Mouse (Mus musculus) liver, embryonic 11.5 days (tissue): Measurements from ENCODE around the gene Neu2. TPM values are rescaled to one million over a fixed set of nuclear protein-coding genes. Genes with fewer than 3 reads are reported as not detected.

Source experiments
- ATAC-seq: fragments of 200-750 bp; cut with Nextera tagmentation; replicated peaks from 2 replicates; pipeline ENCODE4 v1.8.0; 2017; ENCODE audit warnings: moderate number of reproducible peaks, mild to moderate bottlenecking, moderate TSS enrichment, moderate library complexity; ENCODE audit not compliant: low FRiP score
- DNase-seq: peaks from one replicate; pipeline ENCODE4 v3.0.0-alpha.2; 2017; ENCODE audit warnings: low spot score
- H3K27ac ChIP-seq: fragments of 300-500 bp; sonication (generic); 2 replicates; pipeline ENCODE4 v1.5.1; 2014; ENCODE audit warnings: mild to moderate bottlenecking, low read depth, low read length, control low read depth
- H3K27me3 ChIP-seq: fragments of 300-500 bp; sonication (generic); replicated peaks from 2 replicates; pipeline ENCODE4 v1.6.1; 2014; ENCODE audit warnings: low read length, mixed read lengths; ENCODE audit not compliant: control insufficient read depth, insufficient read depth
- H3K36me3 ChIP-seq: fragments of 300-500 bp; sonication (generic); 2 replicates; pipeline ENCODE4 v1.6.1; 2014; ENCODE audit warnings: mild to moderate bottlenecking, low read length, moderate library complexity, mixed read lengths; ENCODE audit not compliant: control insufficient read depth, insufficient read depth
- H3K4me1 ChIP-seq: fragments of 300-500 bp; sonication (generic); replicated peaks from 2 replicates; pipeline ENCODE4 v1.6.1; 2014; ENCODE audit warnings: low read length, mixed read lengths; ENCODE audit not compliant: control insufficient read depth, insufficient read depth
- H3K4me2 ChIP-seq: fragments of 300-500 bp; sonication (generic); 2 replicates; pipeline ENCODE4 v1.6.1; 2014; ENCODE audit warnings: mild to moderate bottlenecking, control low read depth, moderate library complexity
- H3K4me3 ChIP-seq: fragments of 300-500 bp; sonication (generic); 2 replicates; pipeline ENCODE4 v1.5.1; 2014; ENCODE audit warnings: low read depth, low read length, control low read depth
- H3K9ac ChIP-seq: fragments of 300-500 bp; sonication (generic); 2 replicates; pipeline ENCODE4 v1.6.1; 2014; ENCODE audit warnings: low read depth, low read length, control low read depth
- H3K9me3 ChIP-seq: fragments of 300-500 bp; sonication (generic); 2 replicates; pipeline ENCODE4 v1.6.1; 2016; ENCODE audit warnings: low read length, inconsistent platforms, mixed read lengths; ENCODE audit not compliant: control insufficient read depth
- WGBS: fragments of 180-500 bp; shearing (Covaris S2); extraction: QIAGEN DNeasy Blood & Tissue Kit; methylation state at CpG from one replicate; pipeline ENCODE4 v1.1.7; 2014; 5-methylcytosine and 5-hydroxymethylcytosine counted together
- polyA plus RNA-seq: library from polyadenylated mRNA; unstranded; fragments of >200 nt; fragmentation: Nextera tagmentation; extraction: Ambion mirVana; gene quantifications from 2 replicates; pipeline ENCODE4 v1.2.1, GENCODE M21; 2014

Gene Neu2
- polyA plus RNA-seq, 1 experiment from 2014 or later, result 0.16 TPM

- WGBS, result 13% methylated on average over 1 of the region's 1 CpGs
- peak; percentile 49 for ATAC-seq
- Histone ChIP-seq H3K9me3 (no peaks in the 10 kb centered on the region), H3K27me3 (no peaks in the 10 kb centered on the region), H3K4me1 (peaks cover 73% of the 10 kb centered on the region), H3K4me3 (no peak overlapping the region), H3K27ac (peak overlapping the region; percentile 80), H3K4me2 (peak overlapping the region; percentile 50), H3K36me3 (no peaks in the 10 kb centered on the region), H3K9ac (peak overlapping the region; percentile 32; the same call in 1 of the 2 replicates)
- no peak for DNase-seq
Measured at GRCm38 (mm10) chr1:87623977-87624666, 114.4 kb downstream of the Neu2 start.

GRCm38 (mm10) chr1:87624826-87625225, 115.1 kb downstream of the Neu2 start:
- peak overlapping the region; percentile 50 for H3K4me2 ChIP-seq
- ATAC-seq (no peak), DNase-seq (no peak)
- no peak overlapping the region for H3K4me3 ChIP-seq
- H3K36me3 ChIP-seq, result no peaks in the 10 kb centered on the region
- H3K9ac ChIP-seq, result no peak overlapping the region
- peak overlapping the region; percentile 80; the same call in 1 of the 2 replicates for H3K27ac ChIP-seq
- H3K9me3 ChIP-seq, result no peaks in the 10 kb centered on the region
- H3K27me3 ChIP-seq, result no peaks in the 10 kb centered on the region
- peaks cover 77% of the 10 kb centered on the region for H3K4me1 ChIP-seq
- 79% methylated on average over 2 of the region's 2 CpGs for WGBS

GRCm38 (mm10) chr1:87625254-87626025, 115.8 kb downstream of the Neu2 start:
- Histone ChIP-seq H3K4me3 (no peak overlapping the region), H3K36me3 (no peaks in the 10 kb centered on the region), H3K9ac (peak overlapping the region; percentile 25; the same call in 1 of the 2 replicates), H3K27me3 (no peaks in the 10 kb centered on the region), H3K4me1 (peaks cover 82% of the 10 kb centered on the region), H3K27ac (peak overlapping the region; percentile 80), H3K9me3 (no peaks in the 10 kb centered on the region), H3K4me2 (peak overlapping the region; percentile 50)
- DNase-seq (no peak), ATAC-seq (no peak)
- WGBS, result 64% methylated on average over 6 of the region's 6 CpGs

- ATAC-seq, result peak; percentile 67
- 31% methylated on average over 2 of the region's 2 CpGs for WGBS
- Histone ChIP-seq H3K4me3 (no peak overlapping the region), H3K4me1 (peaks cover 88% of the 10 kb centered on the region), H3K4me2 (peak overlapping the region; percentile 37), H3K36me3 (no peaks in the 10 kb centered on the region), H3K27me3 (no peaks in the 10 kb centered on the region), H3K9me3 (no peaks in the 10 kb centered on the region), H3K9ac (0 out of 2 replicates have a peak overlapping the region, but pooled peaks have one; percentile 35), H3K27ac (peak overlapping the region; percentile 70; the same call in 1 of the 2 replicates)
- DNase-seq, result no peak
Measured at GRCm38 (mm10) chr1:87626344-87626743, 116.7 kb downstream of the Neu2 start.

- no peak for DNase-seq
- H3K4me2 ChIP-seq, result peak overlapping the region; percentile 40
- H3K9ac ChIP-seq, result no peak overlapping the region
- H3K9me3 ChIP-seq, result no peaks in the 10 kb centered on the region
- H3K36me3 ChIP-seq, result no peaks in the 10 kb centered on the region
- H3K4me3 ChIP-seq, result no peak overlapping the region
- H3K27ac ChIP-seq, result peak overlapping the region; percentile 59; the same call in 1 of the 2 replicates
- peaks cover 89% of the 10 kb centered on the region for H3K4me1 ChIP-seq
- no peaks in the 10 kb centered on the region for H3K27me3 ChIP-seq
- peak; percentile 85 for ATAC-seq
- 15% methylated on average over 2 of the region's 2 CpGs for WGBS
Measured at GRCm38 (mm10) chr1:87628085-87628484, 118.4 kb downstream of the Neu2 start.

- H3K4me1 ChIP-seq, result peaks cover 62% of the 10 kb centered on the region
- H3K36me3 ChIP-seq, result no peaks in the 10 kb centered on the region
- H3K27ac ChIP-seq, result no peak overlapping the region
- 48% methylated on average over 10 of the region's 10 CpGs for WGBS
- no peaks in the 10 kb centered on the region for H3K9me3 ChIP-seq
- ATAC-seq, result no peak
- H3K4me3 ChIP-seq, result no peak overlapping the region
- H3K27me3 ChIP-seq, result no peaks in the 10 kb centered on the region
- H3K9ac ChIP-seq, result no peak overlapping the region
- no peak overlapping the region; the same call in 1 of the 2 replicates for H3K4me2 ChIP-seq
- DNase-seq, result no peak
Measured at GRCm38 (mm10) chr1:87631584-87631983, 121.9 kb downstream of the Neu2 start.

- 45% methylated on average over 6 of the region's 6 CpGs for WGBS
- Histone ChIP-seq H3K4me2 (peak overlapping the region; percentile 40), H3K27me3 (no peaks in the 10 kb centered on the region), H3K9ac (no peak overlapping the region), H3K4me3 (no peak overlapping the region), H3K36me3 (no peaks in the 10 kb centered on the region), H3K4me1 (peaks cover 63% of the 10 kb centered on the region), H3K9me3 (no peaks in the 10 kb centered on the region), H3K27ac (peak overlapping the region; percentile 34)
- ATAC-seq (peak; percentile 18; the same call in 1 of the 2 replicates), DNase-seq (no peak)
Measured at GRCm38 (mm10) chr1:87632163-87632562, 122.5 kb downstream of the Neu2 start.

GRCm38 (mm10) chr1:87636716-87637117, 127.0 kb downstream of the Neu2 start:
- Histone ChIP-seq H3K4me2 (peak overlapping the region; percentile 56), H3K4me1 (peaks cover 55% of the 10 kb centered on the region), H3K36me3 (no peaks in the 10 kb centered on the region), H3K9ac (no peak overlapping the region), H3K9me3 (no peaks in the 10 kb centered on the region), H3K27me3 (no peaks in the 10 kb centered on the region), H3K4me3 (no peak overlapping the region), H3K27ac (peak overlapping the region; percentile 91)
- 63% methylated on average over 12 of the region's 12 CpGs for WGBS
- no peak for ATAC-seq
- DNase-seq, result no peak
